Mouse (Mus musculus): ENCODE results near the gene Bphl. TPM values are rescaled to one million over a fixed set of nuclear protein-coding genes. Genes with fewer than 3 reads are reported as not detected.

The Bphl gene
- polyA plus RNA-seq (2012; ENCODE audit: low replicate concordance) = 6.6 and 8.3 TPM in 2 replicates

GRCm38 (mm10) chr13:34037172-34038055 is at the start of gene Bphl:
TSS of gene Bphl (plus strand) at chr13:34037597.

GRCm38 (mm10) chr13:34002058-34003006 is 35.1 kb upstream of the Bphl start, which contains the start of the genes Ripk1 and Serpinb6a:
TSS of gene Ripk1 (plus strand) at chr13:34002363.
TSS of gene Serpinb6a (minus strand) at chr13:34002794.

GRCm38 (mm10) chr13:34077492-34078271 is 40.3 kb downstream of the Bphl start, which contains the start of gene Tubb2a:
TSS of gene Tubb2a (minus strand) at chr13:34078007.

Other genes with a start within 250 kb of the Bphl start
- gene Serpinb6e, start 194.2 kb upstream of the Bphl start, polyA plus RNA-seq (2012; ENCODE audit: low replicate concordance) = not detected in 2 replicates
- gene Serpinb6c, start 131.9 kb upstream of the Bphl start, polyA plus RNA-seq (2012; ENCODE audit: low replicate concordance) = not detected in 2 replicates
- 0.66 and 0.92 TPM in 2 replicates for gene Nqo2, start 72.9 kb upstream of the Bphl start, polyA plus RNA-seq (2012; ENCODE audit: low replicate concordance)
- 9.0 and 9.6 TPM in 2 replicates for gene Ripk1, start 35.2 kb upstream of the Bphl start, polyA plus RNA-seq (2012; ENCODE audit: low replicate concordance)
- gene Serpinb6a, start 34.8 kb upstream of the Bphl start, polyA plus RNA-seq (2012; ENCODE audit: low replicate concordance) = 4.1 and 6.3 TPM in 2 replicates
- 6.7 and 56.4 TPM in 2 replicates for gene Tubb2a, start 40.4 kb downstream of the Bphl start, polyA plus RNA-seq (2012; ENCODE audit: low replicate concordance)
- 1.1 and 2.6 TPM in 2 replicates for gene Tubb2b, start 92.9 kb downstream of the Bphl start, polyA plus RNA-seq (2012; ENCODE audit: low replicate concordance)
- gene Psmg4, start 125.4 kb downstream of the Bphl start, polyA plus RNA-seq (2012; ENCODE audit: low replicate concordance) = 33.0 and 74.8 TPM in 2 replicates

All from leukemia stem cell, adult 10-12 weeks (primary cell).